Mouse (Mus musculus) midbrain, postnatal 0 days (tissue): ENCODE results near the gene Kcnk1. TPM values are rescaled to one million over a fixed set of nuclear protein-coding genes. Genes with fewer than 3 reads are reported as not detected.
A peak's percentile ranks its signal among the peaks of the same experiment; 100 is the strongest.

Experiments used
- ATAC-seq: fragments of 200-750 bp; cut with Nextera tagmentation; 2 replicates; pipeline ENCODE4 v1.8.0; 2017; ENCODE audit warnings: moderate number of reproducible peaks, mild to moderate bottlenecking, moderate TSS enrichment, moderate library complexity; ENCODE audit not compliant: low FRiP score
- DNase-seq: peaks from one replicate; pipeline ENCODE4 v3.0.0-alpha.2; 2015; ENCODE audit warnings: low spot score
- H3K27ac ChIP-seq: fragments of 300-500 bp; sonication (generic); 2 replicates; pipeline ENCODE4 v1.5.1; 2014; ENCODE audit warnings: low read depth, mild to moderate bottlenecking, low read length, mixed read lengths
- H3K27me3 ChIP-seq: fragments of 300-500 bp; sonication (generic); 2 replicates; pipeline ENCODE4 v1.6.1; 2014; ENCODE audit warnings: low read length, control low read depth, mixed read lengths; ENCODE audit not compliant: insufficient read depth
- H3K36me3 ChIP-seq: fragments of 300-500 bp; sonication (generic); 2 replicates; pipeline ENCODE4 v1.6.1; 2014; ENCODE audit warnings: low read length, control low read depth, mixed read lengths; ENCODE audit not compliant: insufficient read depth
- H3K4me1 ChIP-seq: fragments of 300-500 bp; sonication (generic); 2 replicates; pipeline ENCODE4 v1.6.1; 2014; ENCODE audit warnings: mild to moderate bottlenecking, control low read depth, antibody characterized with exemption, low read length, mixed read lengths; ENCODE audit not compliant: insufficient read depth
- H3K4me2 ChIP-seq: fragments of 300-500 bp; sonication (generic); 2 replicates; pipeline ENCODE4 v1.6.1; 2014; ENCODE audit warnings: low read depth, mild to moderate bottlenecking, low read length, mixed read lengths; ENCODE audit not compliant: poor library complexity, severe bottlenecking
- H3K4me3 ChIP-seq: fragments of 300-500 bp; sonication (generic); 2 replicates; pipeline ENCODE4 v1.5.1; 2014; ENCODE audit warnings: low read depth, mild to moderate bottlenecking, low read length, moderate library complexity
- H3K9ac ChIP-seq: fragments of 300-500 bp; sonication (generic); replicated peaks from 2 replicates; pipeline ENCODE4 v1.6.1; 2014; ENCODE audit warnings: mild to moderate bottlenecking, low read length, moderate library complexity, mixed read lengths; ENCODE audit not compliant: poor library complexity, severe bottlenecking
- H3K9me3 ChIP-seq: fragments of 300-500 bp; sonication (generic); 2 replicates; pipeline ENCODE4 v1.6.1; 2016; ENCODE audit warnings: low read length, control low read depth
- CTCF ChIP-seq: IDR thresholded peaks from 2 replicates; pipeline ENCODE4 v1.5.1; 2016; ENCODE audit warnings: antibody characterized with exemption, mild to moderate bottlenecking
- WGBS: fragments of 180-500 bp; shearing (Covaris S2); extraction: QIAGEN DNeasy Blood & Tissue Kit; methylation state at CpG from one replicate; pipeline ENCODE4 v1.1.7; 2014; 5-methylcytosine and 5-hydroxymethylcytosine counted together
- polyA plus RNA-seq: library from polyadenylated mRNA; unstranded; fragments of >200 nt; fragmentation: Nextera tagmentation; extraction: Ambion mirVana; gene quantifications from 2 replicates; pipeline ENCODE4 v1.2.1, GENCODE M21; 2015
- total RNA-seq: library from RNA; depleted of rRNA; stranded (reverse); fragments of >200 nt; gene quantifications from 2 replicates; pipeline ENCODE4 v1.2.3, GENCODE M21; 2014

Kcnk1 gene
- total and polyA plus RNA-seq, 2 experiments from 2014 or later: 24.1 to 52.1 TPM

GRCm38 (mm10) chr8:126064587-126065145, 69.7 kb downstream of the Kcnk1 start:
- no peak for DNase-seq
- Histone ChIP-seq H3K36me3 (no peaks in the 10 kb centered on the region), H3K27me3 (no peaks in the 10 kb centered on the region), H3K4me3 (no peak overlapping the region), H3K4me1 (peaks cover 11% of the 10 kb centered on the region), H3K9ac (no peak overlapping the region), H3K27ac (no peak overlapping the region), H3K9me3 (no peaks in the 10 kb centered on the region), H3K4me2 (no peak overlapping the region)
- TF ChIP-seq CTCF: no peak
- no peak for ATAC-seq
- WGBS: 37% methylated on average over 8 of the region's 8 CpGs

DNA sequence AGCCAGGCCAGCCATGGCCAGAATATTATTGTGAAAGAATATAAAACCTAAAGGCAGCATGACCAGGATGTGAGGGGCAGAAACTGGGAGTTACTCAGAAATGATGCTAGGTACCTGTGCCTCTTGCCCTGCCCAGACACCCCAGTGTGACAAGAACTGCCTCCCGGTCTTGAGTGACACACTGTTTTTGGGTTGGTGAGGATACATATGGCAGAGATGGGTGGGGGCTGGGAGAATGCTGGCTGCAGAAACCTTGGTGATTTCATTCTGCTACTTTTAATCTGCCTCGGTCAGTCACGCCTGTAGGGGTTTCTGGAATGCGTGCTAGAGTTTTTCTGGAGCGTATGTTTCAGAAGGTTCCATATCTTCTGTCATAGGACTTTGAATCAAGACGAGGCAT, 72.3 kb downstream of the Kcnk1 start:
- Histone ChIP-seq H3K4me1 (peaks cover 11% of the 10 kb centered on the region), H3K27ac (no peak overlapping the region), H3K4me3 (no peak overlapping the region), H3K27me3 (no peaks in the 10 kb centered on the region), H3K9me3 (no peaks in the 10 kb centered on the region), H3K4me2 (no peak overlapping the region), H3K9ac (no peak overlapping the region), H3K36me3 (no peaks in the 10 kb centered on the region)
- ATAC-seq (no peak), DNase-seq (no peak)
- WGBS: 74% methylated on average over 6 of the region's 6 CpGs
- TF ChIP-seq CTCF: no peak

- peaks cover 15% of the 10 kb centered on the region for H3K4me1 ChIP-seq
- no peak for ATAC-seq
- no peaks in the 10 kb centered on the region for H3K9me3 ChIP-seq
- H3K4me2 ChIP-seq: no peak overlapping the region
- no peak for TF ChIP-seq CTCF
- no peaks in the 10 kb centered on the region for H3K36me3 ChIP-seq
- no peaks in the 10 kb centered on the region for H3K27me3 ChIP-seq
- WGBS: 46% methylated on average over 6 of the region's 6 CpGs
- no peak overlapping the region for H3K27ac ChIP-seq
- no peak overlapping the region for H3K9ac ChIP-seq
- H3K4me3 ChIP-seq: no peak overlapping the region
- peak; percentile 39 for DNase-seq
Measured at GRCm38 (mm10) chr8:126068136-126068535, 73.2 kb downstream of the Kcnk1 start.

GRCm38 (mm10) chr8:126072678-126073077, 77.7 kb downstream of the Kcnk1 start:
- H3K4me2 ChIP-seq: no peak overlapping the region
- no peaks in the 10 kb centered on the region for H3K27me3 ChIP-seq
- DNase-seq (no peak), ATAC-seq (no peak)
- no peaks in the 10 kb centered on the region for H3K9me3 ChIP-seq
- no peak overlapping the region for H3K27ac ChIP-seq
- H3K4me1 ChIP-seq: peaks cover 11% of the 10 kb centered on the region
- no peak overlapping the region for H3K9ac ChIP-seq
- H3K4me3 ChIP-seq: no peak overlapping the region
- H3K36me3 ChIP-seq: no peaks in the 10 kb centered on the region
- WGBS: 25% methylated on average over 5 of the region's 5 CpGs
- TF ChIP-seq CTCF: no peak

- no peak overlapping the region for H3K4me2 ChIP-seq
- WGBS: 24% methylated on average over 7 of the region's 7 CpGs
Measured at GRCm38 (mm10) chr8:126073141-126073740, 78.3 kb downstream of the Kcnk1 start.

GRCm38 (mm10) chr8:126074111-126074510, 79.1 kb downstream of the Kcnk1 start:
- no peaks in the 10 kb centered on the region for H3K9me3 ChIP-seq
- no peak for ATAC-seq
- 82% methylated on average over 1 of the region's 1 CpGs for WGBS
- H3K4me2 ChIP-seq: no peak overlapping the region
- no peak overlapping the region for H3K9ac ChIP-seq
- no peak for DNase-seq
- no peak overlapping the region for H3K4me3 ChIP-seq
- H3K4me1 ChIP-seq: peaks cover 4% of the 10 kb centered on the region; the same call in 1 of the 2 replicates
- H3K36me3 ChIP-seq: no peaks in the 10 kb centered on the region
- no peak overlapping the region for H3K27ac ChIP-seq
- no peaks in the 10 kb centered on the region for H3K27me3 ChIP-seq
- TF ChIP-seq CTCF: no peak

More at GRCm38 (mm10) chr8:126073141-126073740, 78.3 kb downstream of the Kcnk1 start:
- Histone ChIP-seq H3K9ac (no peak overlapping the region), H3K4me3 (no peak overlapping the region), H3K27me3 (no peaks in the 10 kb centered on the region), H3K36me3 (no peaks in the 10 kb centered on the region), H3K9me3 (no peaks in the 10 kb centered on the region), H3K4me1 (peaks cover 6% of the 10 kb centered on the region), H3K27ac (0 out of 2 replicates have a peak overlapping the region, but pooled peaks have one; percentile 38)
- DNase-seq (peak; percentile 72), ATAC-seq (peak; percentile 49; the same call in 1 of the 2 replicates)
- TF ChIP-seq CTCF: no peak
